Mouse (Mus musculus): Measurements from ENCODE around the gene Olfr1294.

Gene Olfr1294

DNA sequence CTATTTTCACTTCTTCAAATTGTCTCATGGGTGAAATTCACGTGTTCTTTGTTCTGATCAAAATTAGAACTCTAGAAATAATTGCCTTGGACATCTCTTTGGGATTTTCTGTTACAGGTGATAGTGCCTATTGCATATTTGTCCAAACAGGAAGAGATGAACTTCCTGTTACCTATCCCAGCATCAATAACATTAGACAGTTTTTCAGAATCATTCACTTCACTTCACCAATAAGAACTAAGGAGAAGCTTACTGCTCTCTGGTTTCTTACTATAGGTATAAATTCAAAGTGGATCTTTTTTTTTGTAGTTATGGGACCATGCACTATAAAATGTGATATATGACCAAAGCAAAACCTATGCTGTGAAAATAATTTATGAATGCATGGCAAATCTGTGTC lies at the start of gene Olfr1294:
Olfr1294 (minus strand) TSS at position 101 of the 400 bp plus-strand sequence.
- in situ Hi-C loops (cut with MboI, MseI): no loop called here

DNA sequence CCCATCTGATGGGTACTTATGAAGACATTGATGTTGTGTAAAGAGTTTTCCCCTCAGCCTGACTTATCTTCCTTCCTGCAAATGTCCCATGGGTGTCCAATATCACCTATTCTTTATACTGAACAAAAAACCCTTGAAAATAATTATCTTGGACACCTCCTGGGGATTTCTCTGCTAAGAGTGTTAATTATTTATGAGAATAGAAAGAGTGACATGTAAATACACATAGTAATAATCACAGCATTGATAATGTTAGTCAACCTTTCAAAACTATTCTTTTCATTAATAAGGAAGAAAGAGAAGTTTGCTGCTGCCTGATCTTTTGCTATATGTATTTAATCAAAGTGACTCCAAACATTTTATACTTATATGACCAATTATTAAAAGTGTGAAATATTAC lies 29.5 kb upstream of the Olfr1294 start, which contains the start of gene Olfr1295:
Olfr1295 (minus strand) TSS at position 101 of the 400 bp plus-strand sequence.
- in situ Hi-C loops (cut with MboI, MseI): no loop called here

DNA sequence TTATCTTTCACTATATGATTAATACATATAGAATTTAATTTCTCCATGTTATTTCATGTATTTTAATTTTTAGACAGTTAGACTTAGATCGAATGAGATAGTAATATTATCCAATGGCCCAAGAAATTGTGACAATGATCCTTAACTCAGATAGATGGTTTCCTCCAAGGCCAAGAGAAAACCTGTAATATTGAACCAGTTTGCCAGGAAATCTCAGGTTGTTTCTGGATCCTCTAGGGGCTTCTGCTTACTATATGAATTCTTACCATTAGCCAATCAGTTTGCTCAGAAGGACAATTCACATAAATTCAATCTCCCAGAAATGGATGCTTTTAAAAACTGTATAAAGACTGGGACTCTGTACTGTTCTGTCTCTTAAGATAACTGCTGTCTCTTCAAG lies 15.2 kb downstream of the Olfr1294 start, which contains the start of gene Olfr1293-ps:
Olfr1293-ps (plus strand) TSS at position 301 of the 400 bp plus-strand sequence.
- in situ Hi-C loops (cut with MboI, MseI): no loop called here

DNA sequence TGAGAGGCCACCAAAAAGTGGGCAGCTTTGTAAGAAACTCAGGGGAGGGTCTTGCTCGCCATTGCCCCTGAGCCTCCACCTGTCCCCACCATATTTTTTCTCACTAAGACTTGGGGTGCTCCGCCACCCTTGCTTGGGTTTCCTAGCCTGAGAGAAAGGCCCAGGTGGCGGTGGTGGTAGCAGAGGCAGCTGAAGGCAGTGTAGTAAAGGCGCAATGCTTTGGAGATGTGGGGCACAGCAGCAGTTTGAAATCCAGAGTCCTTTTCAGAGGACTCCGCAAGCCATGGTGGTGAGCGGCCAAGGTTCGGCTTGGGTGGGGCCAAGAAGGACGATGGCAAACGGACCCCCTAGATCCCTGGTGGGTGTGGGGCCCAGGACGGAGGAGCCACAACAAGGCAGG lies 22.6 kb downstream of the Olfr1294 start:
- in situ Hi-C loops (cut with MboI, MseI): no loop called here

DNA sequence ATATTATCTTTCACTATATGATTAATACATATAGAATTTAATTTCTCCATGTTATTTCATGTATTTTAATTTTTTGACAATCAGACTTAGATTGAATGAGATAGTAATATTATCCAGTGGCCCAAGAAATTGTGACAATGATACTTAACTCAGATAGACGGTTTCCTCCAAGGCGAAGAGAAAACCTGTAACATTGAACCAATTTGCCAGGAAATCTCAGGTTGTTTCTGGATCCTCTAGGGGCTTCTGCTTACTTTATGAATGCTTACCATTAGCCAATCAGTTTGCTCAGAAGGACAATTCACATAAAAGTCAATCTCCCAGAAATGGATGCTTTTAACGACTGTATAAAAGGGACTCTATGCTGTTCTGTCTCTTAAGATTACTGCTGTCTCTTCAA lies 43.2 kb downstream of the Olfr1294 start, which contains the start of gene Olfr1291-ps1:
Olfr1291-ps1 (plus strand) TSS at position 301 of the 400 bp plus-strand sequence.
- in situ Hi-C loops (cut with MboI, MseI): no loop called here

DNA sequence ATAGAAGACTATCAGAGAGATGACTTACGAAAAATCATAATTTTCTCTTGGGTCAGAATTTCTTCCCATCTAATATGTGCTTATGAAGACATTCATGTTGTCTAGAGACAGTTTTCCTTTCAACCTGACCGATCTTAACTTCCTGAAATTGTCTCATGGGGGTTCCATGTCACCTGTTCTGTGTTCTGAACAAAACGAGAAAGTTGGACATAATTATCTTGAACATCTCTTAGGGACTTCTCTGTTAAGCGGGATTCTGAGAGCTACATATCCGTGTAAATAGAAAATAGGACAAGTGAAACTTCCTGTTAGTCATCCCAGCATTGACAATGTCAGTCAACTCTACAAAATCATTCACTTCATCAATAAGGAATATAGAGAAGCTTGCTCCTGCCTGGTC lies 46.4 kb downstream of the Olfr1294 start, which contains the start of gene Olfr1290:
Olfr1290 (minus strand) TSS at position 101 of the 400 bp plus-strand sequence.
- in situ Hi-C loops (cut with MboI, MseI): no loop called here
